Mouse (Mus musculus) lung, embryonic 16.5 days (tissue): ENCODE measurements around the gene Eif2b4. TPM values are rescaled to one million over a fixed set of nuclear protein-coding genes. Genes with fewer than 3 reads are reported as not detected.
A peak's percentile ranks its signal among the peaks of the same experiment; 100 is the strongest.

Experiments used
- ATAC-seq: fragments of 200-750 bp; cut with Nextera tagmentation; 2 replicates; pipeline ENCODE4 v1.8.0; 2017; ENCODE audit warnings: low read depth, mild to moderate bottlenecking, moderate library complexity
- H3K27ac ChIP-seq: fragments of 300-500 bp; sonication (generic); 2 replicates; pipeline ENCODE4 v1.5.1; 2014; ENCODE audit warnings: mild to moderate bottlenecking, control low read depth, low read length
- H3K27me3 ChIP-seq: fragments of 300-500 bp; sonication (generic); 2 replicates; pipeline ENCODE4 v1.6.1; 2014; ENCODE audit warnings: low read depth, low read length, mixed read lengths; ENCODE audit not compliant: control insufficient read depth, insufficient read depth
- H3K36me3 ChIP-seq: fragments of 300-500 bp; sonication (generic); 2 replicates; pipeline ENCODE4 v1.6.1; 2014; ENCODE audit warnings: low read length; ENCODE audit not compliant: control insufficient read depth, insufficient read depth
- H3K4me1 ChIP-seq: fragments of 300-500 bp; sonication (generic); replicated peaks from 2 replicates; pipeline ENCODE4 v1.6.1; 2014; ENCODE audit warnings: low read length, mixed read lengths; ENCODE audit not compliant: control insufficient read depth, insufficient read depth
- H3K4me2 ChIP-seq: fragments of 300-500 bp; sonication (generic); 2 replicates; pipeline ENCODE4 v1.6.1; 2014; ENCODE audit warnings: low read depth, low read length, control low read depth
- H3K4me3 ChIP-seq: fragments of 300-500 bp; sonication (generic); 2 replicates; pipeline ENCODE4 v1.5.1; 2014; ENCODE audit warnings: mild to moderate bottlenecking, low read length, control low read depth
- H3K9ac ChIP-seq: fragments of 300-500 bp; sonication (generic); 2 replicates; pipeline ENCODE4 v1.6.1; 2014; ENCODE audit warnings: low read length, control low read depth
- H3K9me3 ChIP-seq: fragments of 300-500 bp; sonication (generic); 2 replicates; pipeline ENCODE4 v1.6.1; 2016; ENCODE audit warnings: low read length; ENCODE audit not compliant: control insufficient read depth
- WGBS: fragments of 180-500 bp; shearing (Covaris S2); extraction: QIAGEN DNeasy Blood & Tissue Kit; methylation state at CpG from one replicate; pipeline ENCODE4 v1.1.7; 2014; 5-methylcytosine and 5-hydroxymethylcytosine counted together
- polyA plus RNA-seq: library from polyadenylated mRNA; unstranded; fragments of >200 nt; fragmentation: Nextera tagmentation; extraction: Ambion mirVana; gene quantifications from 2 replicates; pipeline ENCODE4 v1.2.1, GENCODE M21; 2015

The Eif2b4 gene
- 58.9 and 64.2 TPM in 2 replicates for polyA plus RNA-seq

GRCm38 (mm10) chr5:31192939-31193630 lies at the start of gene Eif2b4, which contains the start of gene Snx17:
Eif2b4 (minus strand) TSS chr5:31193430.
Snx17 (plus strand) TSS chr5:31193227.
- WGBS, result under 1% methylated on average over 48 of the region's 48 CpGs
- Histone ChIP-seq H3K4me1 (peaks cover 15% of the 10 kb centered on the region), H3K4me3 (peak within 1 kb of the TSS; percentile 99), H3K9me3 (no peaks in the 10 kb centered on the region), H3K4me2 (peak within 1 kb of the TSS; percentile 89), H3K27ac (peak within 1 kb of the TSS; percentile 94), H3K36me3 (peaks cover 60% of the 10 kb centered on the region), H3K9ac (peak within 1 kb of the TSS; percentile 93), H3K27me3 (no peaks in the 10 kb centered on the region)
- peak; percentile 99 for ATAC-seq

- H3K4me3 ChIP-seq, result peak overlapping the region; percentile 96
- H3K4me2 ChIP-seq, result peak overlapping the region; percentile 94
- H3K4me1 ChIP-seq, result peaks cover 6% of the 10 kb centered on the region; the same call in 1 of the 2 replicates
- peak overlapping the region; percentile 98; the same call in 1 of the 2 replicates for H3K9ac ChIP-seq
- no peak for ATAC-seq
- no peak overlapping the region for H3K27ac ChIP-seq
- 17% methylated on average over 10 of the region's 10 CpGs for WGBS
- H3K27me3 ChIP-seq, result no peaks in the 10 kb centered on the region
- H3K9me3 ChIP-seq, result no peaks in the 10 kb centered on the region
- H3K36me3 ChIP-seq, result peaks cover 22% of the 10 kb centered on the region
Observed at GRCm38 (mm10) chr5:31242191-31242590, 49.0 kb upstream of the Eif2b4 start.

GRCm38 (mm10) chr5:31241522-31242034 lies 48.3 kb upstream of the Eif2b4 start:
- Histone ChIP-seq H3K27ac (peak overlapping the region; percentile 98), H3K36me3 (peaks cover 22% of the 10 kb centered on the region), H3K9me3 (no peaks in the 10 kb centered on the region), H3K4me1 (peaks cover 6% of the 10 kb centered on the region; the same call in 1 of the 2 replicates), H3K27me3 (no peaks in the 10 kb centered on the region), H3K4me3 (peak overlapping the region; percentile 96), H3K9ac (peak overlapping the region; percentile 98), H3K4me2 (peak overlapping the region; percentile 94)
- WGBS, result under 1% methylated on average over 13 of the region's 13 CpGs
- ATAC-seq, result no peak

- ATAC-seq, result peak; percentile 99
- Histone ChIP-seq H3K27me3 (no peaks in the 10 kb centered on the region), H3K4me2 (peak within 1 kb of the TSS; percentile 94), H3K4me1 (peaks cover 6% of the 10 kb centered on the region; the same call in 1 of the 2 replicates), H3K36me3 (peaks cover 15% of the 10 kb centered on the region), H3K9me3 (no peaks in the 10 kb centered on the region), H3K9ac (peak within 1 kb of the TSS; percentile 98), H3K27ac (peak within 1 kb of the TSS; percentile 98), H3K4me3 (peak within 1 kb of the TSS; percentile 96)
- under 1% methylated on average over 58 of the region's 103 CpGs for WGBS
Observed at GRCm38 (mm10) chr5:31240637-31241521, 47.6 kb upstream of the Eif2b4 start, which contains the start of the genes Nrbp1 and Gm9970. Nrbp1 (plus strand) TSS chr5:31240864. Gm9970 (minus strand) TSS chr5:31241232.

- H3K36me3 ChIP-seq, result no peaks in the 10 kb centered on the region
- no peak overlapping the region for H3K4me3 ChIP-seq
- no peak for ATAC-seq
- H3K9me3 ChIP-seq, result no peaks in the 10 kb centered on the region
- no peaks in the 10 kb centered on the region for H3K4me1 ChIP-seq
- no peak overlapping the region for H3K9ac ChIP-seq
- 60% methylated on average over 1 of the region's 1 CpGs for WGBS
- H3K27ac ChIP-seq, result no peak overlapping the region
- H3K4me2 ChIP-seq, result no peak overlapping the region
- H3K27me3 ChIP-seq, result no peaks in the 10 kb centered on the region
Observed at GRCm38 (mm10) chr5:31226641-31227040, 33.4 kb upstream of the Eif2b4 start.

- no peaks in the 10 kb centered on the region for H3K36me3 ChIP-seq
- no peak overlapping the region for H3K4me3 ChIP-seq
- ATAC-seq, result no peak
- no peak overlapping the region for H3K9ac ChIP-seq
- no peak overlapping the region for H3K27ac ChIP-seq
- H3K9me3 ChIP-seq, result no peaks in the 10 kb centered on the region
- WGBS, result 93% methylated on average over 9 of the region's 9 CpGs
- H3K4me2 ChIP-seq, result no peak overlapping the region
- no peaks in the 10 kb centered on the region for H3K27me3 ChIP-seq
- H3K4me1 ChIP-seq, result peaks cover 7% of the 10 kb centered on the region
Observed at GRCm38 (mm10) chr5:31222696-31223095, 29.5 kb upstream of the Eif2b4 start.

- H3K27ac ChIP-seq, result peak overlapping the region; percentile 85
- 14% methylated on average over 11 of the region's 11 CpGs for WGBS
Observed at GRCm38 (mm10) chr5:31221304-31221945, 28.2 kb upstream of the Eif2b4 start.

GRCm38 (mm10) chr5:31220448-31221303 lies 27.4 kb upstream of the Eif2b4 start, which contains the start of gene Ppm1g:
Ppm1g (minus strand) TSS chr5:31220687.
- WGBS, result under 1% methylated on average over 65 of the region's 70 CpGs
- Histone ChIP-seq H3K4me3 (peak within 1 kb of the TSS; percentile 99), H3K36me3 (no peaks in the 10 kb centered on the region), H3K9ac (peak within 1 kb of the TSS; percentile 94), H3K27ac (peak within 1 kb of the TSS; percentile 90), H3K4me2 (peak within 1 kb of the TSS; percentile 76), H3K27me3 (no peaks in the 10 kb centered on the region), H3K9me3 (no peaks in the 10 kb centered on the region), H3K4me1 (peaks cover 10% of the 10 kb centered on the region)
- peak; percentile 97 for ATAC-seq

More at GRCm38 (mm10) chr5:31221304-31221945, 28.2 kb upstream of the Eif2b4 start:
- H3K27me3 ChIP-seq, result no peaks in the 10 kb centered on the region
- H3K9ac ChIP-seq, result peak overlapping the region; percentile 72
- no peaks in the 10 kb centered on the region for H3K36me3 ChIP-seq
- H3K4me3 ChIP-seq, result peak overlapping the region; percentile 99
- H3K4me1 ChIP-seq, result peaks cover 10% of the 10 kb centered on the region
- no peak for ATAC-seq
- peak overlapping the region; percentile 68 for H3K4me2 ChIP-seq
- no peaks in the 10 kb centered on the region for H3K9me3 ChIP-seq
